Mouse (Mus musculus): ENCODE results near the gene Alyref2.
A peak's percentile ranks its signal among the peaks of the same experiment; 100 is the strongest.
"Not testable (repeated sequence)": the region's sequence is repeated elsewhere in the genome, so short reads cannot be mapped to it uniquely, and the experiment has no call there.

Gene Alyref2

GRCm38 (mm10) chr1:171503250-171503591 is at the start of gene Alyref2:
TSS of gene Alyref2 (plus strand) at chr1:171503478.
- peak; percentile 97 for DNase-seq (ENCODE audit: low read depth, low spot score)

DNA sequence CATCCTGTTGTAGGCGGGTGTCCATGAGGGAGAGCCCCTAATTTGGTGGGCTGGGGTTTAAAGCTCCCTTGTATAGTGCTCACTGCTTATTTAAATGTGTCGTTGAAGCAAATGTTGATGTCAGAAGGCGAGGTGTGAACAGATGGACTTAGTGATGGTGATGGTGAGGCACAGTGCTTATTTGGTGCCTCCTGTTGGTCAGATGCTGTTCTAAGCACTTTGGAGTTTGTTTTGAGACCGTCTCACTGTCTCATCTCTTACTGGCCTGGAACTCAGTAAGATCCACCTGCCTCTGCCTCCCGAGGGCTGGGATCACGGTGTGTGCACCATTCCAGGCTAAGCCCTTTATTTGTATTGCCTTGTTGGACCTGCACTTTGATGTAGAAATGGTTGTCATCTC is 48.4 kb upstream of the Alyref2 start:
- peak; percentile 12 for DNase-seq (ENCODE audit: low read depth, low spot score)

- no peak for DNase-seq (ENCODE audit: low read depth, low spot score)
Observed at GRCm38 (mm10) chr1:171457568-171457967, 45.7 kb upstream of the Alyref2 start.

GRCm38 (mm10) chr1:171459791-171460190 is 43.5 kb upstream of the Alyref2 start:
- DNase-seq (ENCODE audit: low read depth, low spot score), result no peak

- no peak for DNase-seq (ENCODE audit: low read depth, low spot score)
Observed at GRCm38 (mm10) chr1:171460551-171461503, 42.5 kb upstream of the Alyref2 start.

DNA sequence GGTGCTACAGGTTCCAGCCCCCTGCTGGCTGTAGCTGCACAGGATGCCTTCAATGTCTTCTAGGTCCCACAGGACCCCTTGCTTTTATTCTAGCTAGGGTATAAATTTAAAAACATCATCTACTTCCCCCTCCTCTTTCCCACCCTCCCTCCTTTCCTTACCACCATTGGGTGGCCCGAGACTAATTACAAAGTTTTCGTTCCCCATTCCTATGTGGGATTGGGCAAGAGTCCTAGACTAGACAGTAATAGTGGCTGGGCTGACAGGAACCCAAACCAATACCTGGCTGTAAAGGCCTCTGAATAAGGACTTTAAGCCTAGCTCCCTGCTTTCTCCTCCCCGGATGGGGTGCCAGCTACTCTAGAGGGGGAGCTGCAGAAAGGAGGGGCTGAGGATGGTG is 40.1 kb upstream of the Alyref2 start:
- no peak for DNase-seq (ENCODE audit: low read depth, low spot score)

- DNase-seq (ENCODE audit: low read depth, low spot score), result no peak
Observed at GRCm38 (mm10) chr1:171465749-171466412, 37.4 kb upstream of the Alyref2 start.

GRCm38 (mm10) chr1:171466565-171466964 is 36.7 kb upstream of the Alyref2 start:
- DNase-seq (ENCODE audit: low read depth, low spot score), result no peak

GRCm38 (mm10) chr1:171469678-171470077 is 33.6 kb upstream of the Alyref2 start:
- DNase-seq (ENCODE audit: low read depth, low spot score), result no peak

GRCm38 (mm10) chr1:171470371-171470871 is 32.9 kb upstream of the Alyref2 start:
- peak; percentile 88 for DNase-seq (ENCODE audit: low read depth, low spot score)

DNA sequence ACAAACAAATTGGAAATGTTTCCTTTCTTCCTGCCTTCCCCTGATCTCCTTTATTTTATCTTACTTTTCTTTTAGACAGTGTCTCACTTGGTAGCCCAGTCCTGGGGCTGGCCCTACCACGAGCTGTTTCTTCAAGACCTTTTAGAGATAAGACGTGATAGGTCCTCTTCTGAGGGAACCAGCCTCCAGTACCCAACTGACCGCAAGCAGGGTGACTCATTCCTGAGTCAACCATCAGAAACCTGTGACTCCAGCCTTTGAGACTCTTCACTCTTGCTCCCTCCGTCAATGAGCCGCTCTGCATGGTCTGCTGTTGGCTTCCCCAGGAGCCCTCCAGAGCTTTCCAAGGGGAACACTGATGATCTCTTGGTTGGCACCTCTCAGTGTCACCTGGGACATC is 32.4 kb upstream of the Alyref2 start:
- DNase-seq (ENCODE audit: low read depth, low spot score), result no peak

DNA sequence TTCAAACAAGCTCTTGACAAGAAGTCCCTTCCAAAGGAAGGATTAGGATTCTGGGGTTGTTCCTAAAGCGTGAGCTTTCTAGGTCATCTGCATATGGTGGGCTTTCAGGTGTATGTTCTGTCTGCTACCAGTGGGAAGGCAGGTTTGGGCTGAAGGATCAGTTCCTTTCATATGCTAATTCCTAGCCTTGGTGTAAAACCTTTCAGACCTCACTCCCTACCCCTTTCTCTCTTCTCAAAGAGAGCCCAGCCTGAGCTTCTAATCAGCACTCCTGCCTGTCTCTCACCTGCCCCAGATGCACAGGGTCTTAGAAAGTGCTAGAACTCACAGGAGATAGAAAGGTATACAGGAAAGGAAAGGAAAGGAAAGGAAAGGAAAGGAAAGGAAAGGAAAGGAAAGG is 31.8 kb upstream of the Alyref2 start:
- DNase-seq (ENCODE audit: low read depth, low spot score), result no peak

GRCm38 (mm10) chr1:171471941-171472340 is 31.3 kb upstream of the Alyref2 start:
- not testable (repeated sequence) for DNase-seq (ENCODE audit: low read depth, low spot score)

GRCm38 (mm10) chr1:171473506-171473905 is 29.8 kb upstream of the Alyref2 start:
- no peak for DNase-seq (ENCODE audit: low read depth, low spot score)

- DNase-seq (ENCODE audit: low read depth, low spot score), result no peak
Observed at GRCm38 (mm10) chr1:171473920-171474640, 29.2 kb upstream of the Alyref2 start.

GRCm38 (mm10) chr1:171477123-171477522 is 26.2 kb upstream of the Alyref2 start:
- no peak for DNase-seq (ENCODE audit: low read depth, low spot score)

GRCm38 (mm10) chr1:171477758-171478545 is 25.3 kb upstream of the Alyref2 start:
- peak; percentile 58 for DNase-seq (ENCODE audit: low read depth, low spot score)

DNA sequence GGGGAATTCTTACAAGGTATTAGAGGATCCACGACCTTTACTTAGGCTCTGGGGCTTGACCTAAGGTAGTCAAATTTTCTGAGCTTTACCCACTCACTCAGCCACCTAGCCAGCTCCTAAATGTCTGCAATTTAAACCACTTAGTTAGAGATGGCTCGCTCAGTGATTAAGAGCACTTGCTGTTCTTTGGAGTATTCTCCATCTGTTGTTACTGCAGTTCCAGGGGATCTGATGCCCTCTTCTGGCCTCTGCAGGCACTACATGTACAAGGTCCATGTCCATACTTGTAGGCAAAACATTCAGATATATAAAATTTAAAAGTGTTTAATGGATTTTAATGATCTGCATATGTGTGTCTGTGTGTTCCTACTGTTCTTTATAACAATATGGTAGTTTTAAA is 24.3 kb upstream of the Alyref2 start:
- DNase-seq (ENCODE audit: low read depth, low spot score), result peak; percentile 76

GRCm38 (mm10) chr1:171494241-171494640 is 9.0 kb upstream of the Alyref2 start:
- no peak for DNase-seq (ENCODE audit: low read depth, low spot score)

DNA sequence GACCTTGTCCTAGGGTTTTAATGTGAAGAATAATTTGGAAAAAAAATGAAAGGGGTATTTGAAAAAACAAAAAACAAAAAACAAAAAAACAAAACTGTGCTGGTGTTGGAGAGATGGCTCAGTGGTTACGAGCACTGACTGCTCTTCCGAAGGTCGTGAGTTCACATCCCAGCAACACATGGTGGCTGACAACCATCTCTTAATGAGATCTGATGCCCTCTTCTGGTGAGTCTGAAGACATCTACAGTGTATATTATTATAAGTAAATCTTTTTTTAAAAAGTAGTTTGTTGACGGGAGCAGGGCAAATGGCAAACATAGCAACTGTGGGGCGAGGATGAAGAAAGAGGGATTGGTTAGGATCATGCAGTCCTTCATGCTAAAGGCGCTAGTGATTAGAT is 7.9 kb upstream of the Alyref2 start:
- DNase-seq (ENCODE audit: low read depth, low spot score), result no peak

- DNase-seq (ENCODE audit: low read depth, low spot score), result no peak
Observed at GRCm38 (mm10) chr1:171499856-171500255, 3.4 kb upstream of the Alyref2 start.
